Mouse (Mus musculus): ENCODE results near the gene Rtp4.
A peak's percentile ranks its signal among the peaks of the same experiment; 100 is the strongest.

The Rtp4 gene

DNA sequence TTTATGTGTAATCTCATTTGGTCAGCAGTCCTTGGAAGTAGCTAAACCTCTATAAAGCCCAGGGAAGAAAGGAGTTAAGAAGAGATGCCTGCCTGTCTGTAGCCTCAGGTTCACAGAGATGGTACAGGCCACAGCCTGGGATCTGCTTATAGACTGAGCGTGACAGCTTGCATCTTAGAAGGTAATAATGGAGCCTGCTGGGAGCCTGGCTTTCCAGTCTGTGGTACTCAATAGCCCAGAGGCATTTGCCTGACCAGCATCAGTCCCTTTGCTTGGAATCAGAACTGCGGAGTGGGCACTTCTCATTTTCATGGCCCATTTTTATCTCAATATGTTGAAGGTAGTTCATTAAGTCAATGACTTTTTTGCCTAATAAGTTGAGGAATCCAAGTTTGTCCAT, 54.5 kb downstream of the Rtp4 start:
- DNase-seq (ENCODE audit: low read depth in 2 of 2, low spot score in 2 of 2) = no peak

DNA sequence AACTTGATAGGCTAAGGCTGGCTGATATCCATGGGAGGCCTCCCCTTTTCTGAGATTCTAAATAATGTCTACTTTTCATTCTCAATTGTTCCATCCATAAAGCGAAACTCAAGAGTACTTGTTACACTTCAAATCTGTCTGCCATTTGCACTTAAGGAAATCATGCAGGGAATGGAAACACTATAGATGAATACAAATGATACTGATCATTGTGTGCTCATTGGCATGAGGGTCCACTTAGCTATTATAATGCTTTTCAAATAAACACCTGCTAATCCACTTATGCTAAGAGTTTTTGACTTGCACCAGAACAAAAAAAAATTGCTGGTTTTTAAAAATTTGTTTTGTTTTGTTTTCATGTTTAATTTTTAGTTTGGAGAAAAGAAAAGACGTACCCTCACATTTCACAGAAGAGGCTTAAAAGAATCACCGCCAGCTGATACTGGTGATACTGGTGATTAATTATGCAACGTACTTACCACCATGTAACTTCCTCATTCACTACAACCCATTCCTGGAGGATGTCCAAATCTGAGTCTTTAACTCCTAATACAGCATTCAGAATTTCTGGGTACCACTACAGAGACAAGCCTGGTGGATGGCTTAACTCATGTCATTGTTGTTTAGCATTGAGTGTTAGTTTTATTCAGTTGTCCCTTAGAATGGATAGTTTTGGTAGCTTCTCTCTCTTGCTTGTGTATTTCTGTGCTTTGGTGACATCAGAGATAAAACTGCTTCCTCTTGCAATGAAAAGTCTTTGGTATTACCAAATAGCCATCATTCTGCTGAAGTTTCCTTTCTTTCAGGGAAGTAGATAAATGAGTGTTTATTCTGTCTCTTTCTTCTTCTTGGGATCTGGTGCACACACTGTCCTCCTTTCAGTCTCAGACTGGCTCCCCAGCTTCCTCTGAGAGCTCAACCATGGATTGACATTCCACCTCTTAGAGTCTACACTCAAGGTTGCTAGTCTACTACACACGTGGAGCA, 71.3 kb downstream of the Rtp4 start:
- no peak for DNase-seq (ENCODE audit: low read depth in 2 of 2, low spot score in 2 of 2)

DNA sequence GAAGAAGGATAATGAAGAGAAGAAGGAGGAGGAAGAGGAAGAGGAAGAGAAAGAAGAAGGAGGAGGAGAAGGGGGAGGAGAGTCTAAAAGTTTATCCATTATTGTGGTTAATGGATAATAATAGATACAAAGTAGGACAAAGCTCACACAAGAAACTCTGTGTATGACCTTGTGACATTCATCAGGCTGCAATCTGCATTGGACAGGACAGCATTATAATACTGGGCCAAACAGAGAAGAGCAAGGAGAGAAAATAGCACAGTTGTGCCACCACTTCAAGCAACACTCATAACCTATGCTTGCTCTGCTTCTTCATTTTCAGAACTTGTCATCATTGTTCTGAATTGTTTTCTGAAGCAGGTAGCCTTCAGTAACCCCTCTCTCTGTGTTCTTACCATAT, 72.4 kb downstream of the Rtp4 start:
- DNase-seq (ENCODE audit: low read depth in 2 of 2, low spot score in 2 of 2) = no peak

DNA sequence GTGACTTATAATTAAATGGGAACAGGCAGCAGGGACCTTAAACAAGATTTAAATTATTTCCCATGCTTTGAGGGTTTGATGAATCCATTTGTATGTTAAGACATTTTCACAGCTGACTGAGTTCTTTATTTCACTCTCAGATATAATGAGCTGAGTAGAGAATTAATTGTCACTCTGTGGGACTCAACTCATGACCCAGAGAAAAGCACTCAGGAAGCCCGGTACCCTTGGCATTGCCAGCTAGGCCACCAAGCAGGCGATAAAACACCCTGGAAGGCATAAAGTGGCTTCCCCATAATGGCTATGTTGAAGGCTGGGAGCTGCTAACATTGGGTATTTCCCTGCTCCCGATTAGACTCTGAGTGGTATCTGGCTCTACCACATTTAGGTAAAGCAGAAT, 76.6 kb downstream of the Rtp4 start:
- no peak for DNase-seq (ENCODE audit: low read depth in 2 of 2, low spot score in 2 of 2)

DNA sequence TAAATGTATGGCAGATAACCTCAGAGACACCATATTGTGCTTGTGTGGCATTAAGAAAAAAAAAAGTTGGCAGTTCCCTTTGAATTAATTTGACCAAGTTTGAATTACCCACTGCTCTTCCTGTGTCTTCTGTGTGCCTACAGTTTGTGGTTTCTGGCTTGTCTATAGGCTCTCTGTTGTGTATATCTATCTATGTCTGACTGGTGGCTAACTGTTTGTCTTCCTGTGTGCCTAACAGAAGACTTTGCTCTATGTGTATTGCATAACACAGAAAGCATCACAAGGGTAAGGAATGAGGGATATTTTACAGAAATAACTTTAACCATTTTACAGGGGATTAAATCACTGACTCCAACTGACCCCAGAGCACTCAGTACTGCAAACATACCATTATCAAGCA, 77.9 kb downstream of the Rtp4 start:
- DNase-seq (ENCODE audit: low read depth in 2 of 2, low spot score in 2 of 2) = no peak

DNA sequence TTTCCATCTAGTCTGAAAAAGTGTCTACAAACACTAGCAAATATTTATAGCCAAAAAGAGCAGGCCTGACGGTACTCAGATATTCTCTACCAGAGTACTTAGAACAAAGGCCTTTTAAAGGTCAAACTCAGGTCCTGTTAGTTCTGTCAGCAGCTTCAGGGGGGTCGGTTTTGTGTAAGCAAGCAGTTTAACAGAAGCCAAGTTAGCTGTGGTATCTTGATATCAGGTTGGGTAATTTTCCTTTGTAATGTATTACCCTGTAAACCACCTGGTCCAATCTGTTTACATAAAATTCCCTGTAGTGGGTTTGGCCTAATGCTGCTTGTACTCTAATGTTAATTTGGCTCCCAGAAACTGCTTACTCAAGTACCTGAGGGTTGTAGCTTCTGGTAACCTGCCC, 86.1 kb downstream of the Rtp4 start:
- DNase-seq (ENCODE audit: low read depth in 2 of 2, low spot score in 2 of 2) = no peak

DNA sequence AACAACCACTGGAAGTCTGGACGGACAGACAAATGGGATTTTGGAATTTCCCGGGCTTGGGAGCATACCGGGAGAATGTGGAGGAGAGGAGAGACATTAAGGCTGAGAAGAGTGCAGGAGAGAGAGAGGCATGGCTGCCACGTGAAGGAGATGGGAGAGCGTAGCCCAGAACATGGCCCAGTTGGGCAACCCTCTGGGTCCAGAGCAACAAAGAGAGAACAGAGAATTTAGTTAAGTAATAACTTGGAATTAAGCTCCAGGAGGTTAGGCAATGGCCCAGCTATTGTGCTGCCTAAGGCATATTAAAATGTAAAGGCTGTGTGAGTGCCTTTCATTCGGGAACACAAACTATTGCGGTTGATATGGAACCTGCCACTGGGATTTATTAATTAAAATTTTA, 86.6 kb downstream of the Rtp4 start:
- no peak for DNase-seq (ENCODE audit: low read depth in 2 of 2, low spot score in 2 of 2)

DNA sequence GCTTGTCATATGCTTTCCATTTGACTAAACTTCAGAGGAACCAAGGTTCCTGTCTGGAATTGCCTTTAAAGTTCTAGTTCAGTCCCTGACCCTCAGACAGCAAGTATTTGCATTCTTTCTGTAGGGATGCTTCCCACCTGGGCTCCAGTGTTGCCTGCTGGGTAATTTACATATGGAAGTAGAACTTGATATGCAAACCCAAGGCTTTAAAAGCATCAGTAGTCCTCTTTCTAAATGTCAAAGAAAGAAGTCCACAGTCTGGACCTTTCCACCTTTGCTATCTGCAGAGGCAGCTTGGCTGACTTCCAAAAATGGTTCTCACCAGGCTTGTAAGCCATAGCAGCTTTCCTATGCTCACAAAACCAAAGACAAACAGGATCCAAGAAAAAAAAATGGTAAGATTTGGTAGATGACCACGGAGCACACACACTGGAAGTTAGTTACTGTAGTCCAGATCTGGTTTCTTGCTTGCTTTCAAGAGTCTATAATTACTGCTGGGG, 87.9 kb downstream of the Rtp4 start:
- DNase-seq (ENCODE audit: low read depth in 2 of 2, low spot score in 2 of 2) = no peak

DNA sequence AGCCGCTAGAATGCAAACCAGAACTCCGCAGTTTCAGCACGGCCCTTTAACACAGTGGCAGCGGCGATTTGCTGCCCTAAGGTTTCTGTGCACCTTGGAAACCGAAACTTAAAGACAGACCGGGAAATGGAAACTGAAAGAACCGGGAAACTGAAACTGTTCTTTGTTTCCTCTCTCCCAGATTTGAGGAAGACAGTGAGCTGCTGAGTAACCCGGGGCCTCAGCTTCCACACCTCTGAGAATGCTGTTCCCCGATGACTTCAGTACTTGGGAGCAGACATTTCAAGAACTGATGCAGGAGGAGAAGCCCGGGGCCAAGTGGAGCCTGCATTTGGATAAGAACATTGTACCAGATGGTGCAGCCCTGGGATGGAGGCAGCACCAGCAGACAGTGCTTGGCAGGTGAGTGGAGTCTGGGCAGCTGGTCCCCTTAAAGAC, 89.7 kb downstream of the Rtp4 start:
- peak; percentile 25 to 48 for DNase-seq (ENCODE audit: low read depth in 2 of 2, low spot score in 2 of 2)

DNA sequence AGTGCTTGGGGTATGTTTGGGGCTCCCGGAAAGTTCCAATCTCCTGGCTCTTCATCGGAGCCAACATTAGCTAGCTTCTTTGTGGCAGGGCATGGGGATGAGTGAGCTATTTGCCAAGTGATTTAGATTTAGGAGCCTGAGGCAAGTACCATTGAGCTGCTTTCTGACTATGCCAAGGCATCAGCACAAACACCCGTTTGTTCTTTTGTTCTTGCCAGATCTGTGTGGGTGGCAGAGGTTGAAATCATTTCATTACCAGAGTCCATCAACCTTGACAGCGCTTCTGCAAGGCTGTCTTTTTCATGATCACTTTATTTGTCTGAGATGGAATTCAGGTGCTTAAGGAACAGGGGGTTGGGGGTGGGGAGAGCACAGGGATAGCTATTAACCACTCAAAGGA, 104.1 kb downstream of the Rtp4 start:
- no peak for DNase-seq (ENCODE audit: low read depth in 2 of 2, low spot score in 2 of 2)

DNA sequence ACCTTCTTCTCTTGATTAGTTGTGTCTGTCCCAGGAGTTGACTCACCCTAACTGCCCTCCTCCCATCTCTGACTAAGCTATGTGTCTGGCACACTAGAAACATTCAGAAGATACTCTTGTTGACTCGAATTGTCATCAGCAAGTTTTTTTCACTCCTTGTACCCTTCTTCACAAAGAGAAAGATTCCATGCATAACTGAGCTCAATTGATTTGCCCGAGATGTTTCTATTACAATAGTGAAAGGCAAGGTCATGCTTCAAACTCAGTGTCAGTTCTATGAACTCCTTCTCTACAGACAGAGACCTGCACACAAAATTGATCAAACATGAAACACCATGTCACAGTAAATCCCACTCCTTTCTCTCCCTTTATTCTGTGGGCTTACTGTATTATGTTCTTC, 111.4 kb downstream of the Rtp4 start:
- DNase-seq (ENCODE audit: low read depth in 2 of 2, low spot score in 2 of 2) = no peak

DNA sequence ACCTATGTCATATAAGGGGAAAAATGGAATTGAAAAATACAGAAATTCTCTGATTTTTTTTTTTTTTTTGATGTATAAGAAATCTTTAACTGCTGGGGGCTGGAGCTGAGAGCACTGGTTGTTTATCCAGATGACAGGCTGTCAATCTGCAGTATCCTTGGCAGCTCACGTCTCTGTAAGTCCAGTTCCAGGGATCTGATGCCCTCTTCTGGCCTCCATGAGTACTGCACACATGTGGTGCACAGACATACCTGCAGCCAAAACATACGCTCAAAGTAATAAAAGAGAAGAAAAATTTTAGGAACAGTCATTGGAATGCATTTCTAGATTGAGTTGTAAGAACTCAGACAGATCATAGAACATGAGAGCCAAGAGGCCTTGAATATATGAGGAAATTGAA, 112.6 kb downstream of the Rtp4 start:
- peak in 1 of 2 experiments; percentile 23 for DNase-seq (ENCODE audit: low read depth in 2 of 2, low spot score in 2 of 2)

DNA sequence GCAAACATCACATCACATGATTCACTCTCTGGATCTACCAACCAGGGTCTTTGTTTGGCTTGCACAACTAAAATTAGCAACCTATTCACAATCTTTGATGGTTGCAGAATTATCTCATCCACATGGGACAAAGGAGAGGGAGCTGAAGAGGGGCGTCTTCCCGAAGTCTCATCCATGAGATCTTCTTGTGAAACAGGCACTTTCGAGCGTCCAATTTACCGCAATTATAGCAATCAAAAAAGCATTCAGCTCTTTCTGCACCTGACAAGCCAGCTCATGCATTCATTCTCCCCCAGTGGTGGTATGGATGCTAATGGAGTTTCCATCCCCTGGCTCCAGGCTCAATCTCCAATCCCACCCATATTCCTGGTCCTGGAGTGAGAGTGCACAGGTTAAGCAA, 132.9 kb downstream of the Rtp4 start:
- no peak for DNase-seq (ENCODE audit: low read depth in 2 of 2, low spot score in 2 of 2)

DNA sequence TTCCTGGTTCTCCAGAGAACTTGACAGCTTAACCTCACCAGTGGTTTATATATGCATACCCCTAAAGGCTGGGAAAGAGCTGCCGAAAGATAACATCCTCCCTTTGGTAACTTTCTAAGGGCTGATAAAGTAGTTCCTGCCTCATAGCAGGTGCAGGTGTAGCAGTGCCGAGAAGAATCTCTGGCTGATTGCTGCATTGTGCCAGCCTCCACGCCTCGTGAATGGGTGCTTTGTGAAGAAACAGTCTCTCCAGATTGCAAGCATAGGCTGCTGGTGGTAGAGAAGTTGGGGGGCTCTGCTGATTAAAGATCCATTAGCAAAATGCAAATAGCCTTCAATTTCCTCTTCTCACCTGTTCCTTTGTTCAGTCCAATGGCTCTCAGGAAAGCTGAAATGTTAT, 133.4 kb downstream of the Rtp4 start:
- no peak for DNase-seq (ENCODE audit: low read depth in 2 of 2, low spot score in 2 of 2)

DNA sequence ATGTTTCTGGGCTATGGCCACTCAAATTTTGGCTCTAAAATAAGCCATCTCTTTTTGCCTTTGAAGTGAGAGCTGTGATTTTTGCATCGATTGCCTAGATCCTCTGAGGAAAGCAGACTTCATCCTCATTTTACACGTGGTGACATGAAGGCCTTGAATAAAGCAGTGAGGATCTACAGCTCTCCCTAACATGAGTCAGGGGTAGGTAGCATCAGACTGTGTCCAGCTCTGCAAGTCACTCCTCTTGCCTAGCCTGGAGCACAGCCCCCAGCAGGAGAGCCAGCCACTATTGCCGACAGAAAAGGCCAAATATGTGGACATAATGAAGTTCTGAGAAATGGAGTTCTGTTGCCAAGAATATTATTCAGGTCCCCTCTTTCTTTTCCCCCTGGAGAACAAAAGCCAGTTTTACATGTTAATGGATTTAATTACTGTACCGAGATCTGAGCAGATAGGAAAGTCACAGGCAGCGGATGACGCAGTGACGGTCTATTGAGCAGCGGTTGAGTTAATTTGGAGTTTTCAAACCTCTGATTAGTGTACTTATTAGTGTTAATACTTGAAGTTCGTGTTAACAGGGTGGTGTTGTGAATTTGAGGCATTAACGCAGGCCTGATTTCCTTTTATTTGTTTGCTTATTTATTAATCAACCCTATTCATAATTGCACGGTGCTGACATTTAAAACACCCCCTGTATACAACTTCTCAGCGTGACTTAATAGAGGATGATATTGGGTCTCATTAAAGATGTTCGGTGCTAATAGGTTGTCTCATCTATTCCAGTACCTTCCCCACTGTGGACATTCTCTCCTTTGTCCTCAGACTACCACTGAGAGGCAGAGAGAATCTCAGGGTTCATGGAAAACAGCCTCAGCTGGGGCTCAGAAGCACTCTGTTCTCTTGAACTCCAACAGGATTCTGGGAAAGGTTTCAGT, 139.8 kb downstream of the Rtp4 start:
- no peak for DNase-seq (ENCODE audit: low read depth in 2 of 2, low spot score in 2 of 2)
